Mouse (Mus musculus): ENCODE data around the gene Atp6v1e2. TPM values are rescaled to one million over a fixed set of nuclear protein-coding genes. Genes with fewer than 3 reads are reported as not detected.

Gene Atp6v1e2
- polyA plus RNA-seq, 1 experiment from 2014 or later: not detected

DNA sequence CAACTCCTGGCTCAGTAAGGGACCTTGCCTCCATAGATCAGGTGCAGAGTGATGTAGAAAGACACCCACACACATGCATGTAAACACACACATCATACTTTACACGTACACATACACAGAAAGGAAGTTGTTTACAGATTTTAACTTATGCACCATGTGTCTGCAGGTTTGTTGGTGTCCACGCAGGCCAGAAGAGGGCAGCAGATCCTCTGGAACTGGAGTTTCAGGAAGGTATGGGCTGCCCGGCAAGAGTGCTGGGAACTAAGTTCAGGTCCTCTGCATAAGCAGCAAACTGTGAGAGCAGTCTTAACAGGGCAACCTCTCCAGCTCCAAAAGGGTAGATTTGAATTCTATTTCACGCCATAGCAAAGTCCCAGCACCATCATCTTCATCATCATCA is 32.2 kb downstream of the Atp6v1e2 start:
- no peak for DNase-seq (ENCODE audit: low spot score)
- 87% methylated on average over 4 of the region's 4 CpGs for WGBS
- TF ChIP-seq CTCF (IDR thresholded peaks at IDR 0.05; ENCODE audit: low read depth): peak; percentile 49
- Histone ChIP-seq H3K27me3 (ENCODE audit: insufficient read depth, low read length) (no peaks in the 10 kb centered on the region), H3K9ac (ENCODE audit: low read depth, low read length) (no peak overlapping the region), H3K9me3 (replicated peaks; ENCODE audit: low read length) (no peaks in the 10 kb centered on the region), H3K4me1 (replicated peaks; ENCODE audit: insufficient read depth, low read length) (no peaks in the 10 kb centered on the region), H3K4me2 (ENCODE audit: low read length) (no peak overlapping the region), H3K4me3 (replicated peaks; ENCODE audit: low read depth, low read length) (no peak overlapping the region), H3K27ac (no peak overlapping the region), H3K36me3 (ENCODE audit: insufficient read depth, low read length) (no peaks in the 10 kb centered on the region)
- ATAC-seq (replicated peaks; ENCODE audit: low FRiP score, low read depth): no peak

DNA sequence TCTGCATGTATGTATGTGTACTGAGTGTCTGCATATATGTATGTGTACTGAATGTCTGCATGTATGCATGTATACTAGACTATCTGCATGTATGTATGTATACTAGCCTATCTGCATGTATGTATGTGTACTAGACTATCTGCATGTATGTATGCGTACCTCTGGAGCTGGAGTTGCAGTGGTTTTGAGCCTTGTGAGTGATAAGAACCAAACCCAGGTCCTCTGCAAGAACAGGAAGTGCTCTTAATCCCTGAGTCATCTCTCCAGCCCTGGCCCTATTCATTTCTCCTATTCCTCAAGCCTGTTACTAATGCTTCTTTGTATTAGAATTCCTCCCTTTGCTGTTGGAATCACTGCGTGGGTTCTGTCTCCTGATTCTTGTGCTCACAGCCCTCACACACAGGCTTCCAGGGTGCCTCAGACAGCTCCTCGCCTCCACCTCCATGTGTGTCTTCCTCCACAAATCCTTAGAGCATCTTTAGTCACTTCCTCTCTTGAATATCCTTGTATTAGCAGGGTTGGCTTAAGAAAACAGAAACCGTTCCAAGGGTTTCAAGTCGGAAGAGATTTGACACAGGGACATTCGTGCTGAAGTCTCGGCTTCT is 34.6 kb downstream of the Atp6v1e2 start:
- Histone ChIP-seq H3K36me3 (ENCODE audit: insufficient read depth, low read length) (no peaks in the 10 kb centered on the region), H3K4me1 (replicated peaks; ENCODE audit: insufficient read depth, low read length) (no peaks in the 10 kb centered on the region), H3K4me2 (ENCODE audit: low read length) (no peak overlapping the region), H3K9ac (ENCODE audit: low read depth, low read length) (no peak overlapping the region), H3K9me3 (replicated peaks; ENCODE audit: low read length) (no peaks in the 10 kb centered on the region), H3K27ac (no peak overlapping the region), H3K27me3 (ENCODE audit: insufficient read depth, low read length) (no peaks in the 10 kb centered on the region), H3K4me3 (replicated peaks; ENCODE audit: low read depth, low read length) (no peak overlapping the region)
- no peak for DNase-seq (ENCODE audit: low spot score)
- ATAC-seq (replicated peaks; ENCODE audit: low FRiP score, low read depth): no peak
- 64% methylated on average over 7 of the region's 7 CpGs for WGBS
- no peak for TF ChIP-seq CTCF (IDR thresholded peaks at IDR 0.05; ENCODE audit: low read depth)

DNA sequence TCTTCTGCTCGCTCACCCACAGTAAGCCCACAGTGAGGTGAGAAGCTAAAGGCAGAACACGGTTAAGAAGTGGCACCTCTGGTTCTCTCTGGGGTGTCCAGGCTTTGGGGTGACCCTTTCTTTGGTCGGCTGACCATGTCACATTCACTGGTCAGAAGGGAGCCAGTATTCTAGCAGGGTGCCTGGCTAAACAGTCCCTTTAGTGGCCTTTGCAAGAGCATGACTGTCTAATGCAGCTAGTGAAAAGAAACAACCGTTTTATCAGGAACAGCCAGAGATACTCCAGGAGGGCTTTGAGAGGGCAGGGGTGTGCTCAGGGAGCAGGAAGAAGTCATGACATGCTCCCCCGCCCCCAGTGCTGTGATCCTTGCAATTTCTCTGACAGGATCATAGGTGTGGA is 36.4 kb downstream of the Atp6v1e2 start:
- WGBS: 57% methylated on average over 5 of the region's 5 CpGs

DNA sequence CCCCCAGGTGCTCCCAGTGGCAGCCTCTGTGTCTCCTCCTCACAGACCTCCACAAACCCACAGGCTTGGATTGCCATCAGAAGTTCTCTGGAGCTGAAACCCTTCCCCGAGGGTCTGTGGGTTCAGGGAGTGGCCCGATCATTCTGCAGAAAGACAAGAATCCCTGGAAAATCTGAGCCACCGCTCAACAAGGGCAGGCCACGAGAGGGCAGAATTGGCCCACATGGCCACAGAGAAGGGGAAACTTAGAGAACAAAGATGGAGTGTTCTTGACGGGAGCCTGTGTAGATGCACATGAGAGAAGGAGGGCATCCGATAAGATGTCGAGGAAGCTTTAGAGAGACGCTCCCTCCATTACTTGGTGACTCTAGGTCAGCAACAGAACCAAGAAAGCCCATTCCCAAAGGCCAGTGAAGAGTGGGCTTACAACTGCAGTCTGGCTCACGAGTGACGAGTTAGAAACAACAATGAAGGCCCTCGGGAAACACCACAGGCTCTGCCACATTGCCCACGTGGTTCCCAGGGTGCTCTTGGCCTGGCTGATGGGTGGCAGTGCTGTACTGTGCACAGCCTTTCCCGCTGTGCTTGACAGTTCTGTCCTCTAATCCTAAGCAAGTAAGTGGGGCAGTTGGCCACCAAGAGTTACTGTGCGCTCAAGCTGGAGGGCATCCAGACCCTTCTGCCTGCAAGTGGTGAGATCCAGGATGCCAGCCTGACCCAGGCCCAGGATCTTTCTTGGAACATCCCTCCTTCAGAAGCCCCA is 37.8 kb downstream of the Atp6v1e2 start:
- Histone ChIP-seq H3K9ac (ENCODE audit: low read depth, low read length) (no peak overlapping the region), H3K4me1 (replicated peaks; ENCODE audit: insufficient read depth, low read length) (no peaks in the 10 kb centered on the region), H3K27ac (no peak overlapping the region), H3K9me3 (replicated peaks; ENCODE audit: low read length) (no peaks in the 10 kb centered on the region), H3K4me2 (ENCODE audit: low read length) (no peak overlapping the region), H3K27me3 (ENCODE audit: insufficient read depth, low read length) (no peaks in the 10 kb centered on the region), H3K36me3 (ENCODE audit: insufficient read depth, low read length) (no peaks in the 10 kb centered on the region), H3K4me3 (replicated peaks; ENCODE audit: low read depth, low read length) (no peak overlapping the region)
- ATAC-seq (replicated peaks; ENCODE audit: low FRiP score, low read depth) (no peak), DNase-seq (ENCODE audit: low spot score) (peak; percentile 81)
- 64% methylated on average over 14 of the region's 14 CpGs for WGBS
- TF ChIP-seq CTCF (IDR thresholded peaks at IDR 0.05; ENCODE audit: low read depth): peak; percentile 88

More for the DNA sequence above, 36.4 kb downstream of the Atp6v1e2 start:
- no peak overlapping the region for H3K27ac ChIP-seq
- no peaks in the 10 kb centered on the region for H3K9me3 ChIP-seq (replicated peaks; ENCODE audit: low read length)
- TF ChIP-seq CTCF (IDR thresholded peaks at IDR 0.05; ENCODE audit: low read depth): no peak
- DNase-seq (ENCODE audit: low spot score): no peak
- no peak overlapping the region for H3K4me3 ChIP-seq (replicated peaks; ENCODE audit: low read depth, low read length)
- H3K9ac ChIP-seq (ENCODE audit: low read depth, low read length): no peak overlapping the region
- no peaks in the 10 kb centered on the region for H3K4me1 ChIP-seq (replicated peaks; ENCODE audit: insufficient read depth, low read length)
- ATAC-seq (replicated peaks; ENCODE audit: low FRiP score, low read depth): no peak
- H3K27me3 ChIP-seq (ENCODE audit: insufficient read depth, low read length): no peaks in the 10 kb centered on the region
- H3K4me2 ChIP-seq (ENCODE audit: low read length): no peak overlapping the region
- no peaks in the 10 kb centered on the region for H3K36me3 ChIP-seq (ENCODE audit: insufficient read depth, low read length)

DNA sequence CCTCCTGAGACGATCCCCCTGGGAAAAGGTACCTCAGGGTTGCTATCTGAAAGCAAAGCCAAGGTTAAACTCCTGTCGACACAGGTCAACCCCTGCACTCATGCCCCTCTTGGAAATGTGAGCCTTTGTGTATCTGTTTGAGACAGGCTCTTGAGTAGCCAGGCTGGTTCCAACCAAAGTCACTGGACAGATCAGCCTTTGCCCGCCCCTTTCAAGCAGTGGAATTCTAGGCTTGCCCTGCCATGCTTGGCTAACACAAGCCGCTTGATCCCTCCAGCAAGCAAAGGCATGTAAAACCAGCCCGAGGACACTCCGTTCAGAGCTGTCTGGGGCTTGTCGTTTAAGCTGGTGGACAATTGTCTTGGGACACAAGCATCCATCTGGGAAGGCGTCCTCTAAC is 39.4 kb downstream of the Atp6v1e2 start:
- no peak for ATAC-seq (replicated peaks; ENCODE audit: low FRiP score, low read depth)
- WGBS: 47% methylated on average over 8 of the region's 8 CpGs
- Histone ChIP-seq H3K4me3 (replicated peaks; ENCODE audit: low read depth, low read length) (no peak overlapping the region), H3K4me2 (ENCODE audit: low read length) (no peak overlapping the region), H3K9ac (ENCODE audit: low read depth, low read length) (no peak overlapping the region), H3K36me3 (ENCODE audit: insufficient read depth, low read length) (no peaks in the 10 kb centered on the region), H3K9me3 (replicated peaks; ENCODE audit: low read length) (no peaks in the 10 kb centered on the region), H3K4me1 (replicated peaks; ENCODE audit: insufficient read depth, low read length) (no peaks in the 10 kb centered on the region), H3K27me3 (ENCODE audit: insufficient read depth, low read length) (no peaks in the 10 kb centered on the region), H3K27ac (no peak overlapping the region)
- no peak for DNase-seq (ENCODE audit: low spot score)
- no peak for TF ChIP-seq CTCF (IDR thresholded peaks at IDR 0.05; ENCODE audit: low read depth)

DNA sequence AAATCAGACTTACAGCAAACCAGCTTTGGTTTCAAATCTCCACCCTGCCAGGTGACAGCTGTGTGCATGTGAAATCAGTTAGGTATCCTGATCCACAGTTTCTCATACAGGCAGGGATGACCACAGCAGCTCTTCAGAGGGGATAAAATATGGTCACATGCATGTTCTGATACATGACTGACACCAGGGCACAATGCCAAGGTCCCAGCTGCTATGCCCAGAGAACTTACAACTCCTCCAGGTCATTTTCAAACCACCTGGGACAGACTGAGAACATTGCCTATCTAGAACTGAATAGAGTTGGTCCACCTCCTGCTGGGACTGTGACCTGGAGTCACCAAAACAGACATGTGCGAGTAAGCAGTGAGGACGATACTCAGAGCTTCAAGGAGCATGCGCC is 40.6 kb downstream of the Atp6v1e2 start:
- ATAC-seq (replicated peaks; ENCODE audit: low FRiP score, low read depth) (no peak), DNase-seq (ENCODE audit: low spot score) (no peak)
- no peak overlapping the region for H3K9ac ChIP-seq (ENCODE audit: low read depth, low read length)
- TF ChIP-seq CTCF (IDR thresholded peaks at IDR 0.05; ENCODE audit: low read depth): no peak
- no peaks in the 10 kb centered on the region for H3K27me3 ChIP-seq (ENCODE audit: insufficient read depth, low read length)
- WGBS: 90% methylated on average over 3 of the region's 3 CpGs
- no peak overlapping the region for H3K4me2 ChIP-seq (ENCODE audit: low read length)
- no peaks in the 10 kb centered on the region for H3K4me1 ChIP-seq (replicated peaks; ENCODE audit: insufficient read depth, low read length)
- no peak overlapping the region for H3K4me3 ChIP-seq (replicated peaks; ENCODE audit: low read depth, low read length)
- H3K36me3 ChIP-seq (ENCODE audit: insufficient read depth, low read length): no peaks in the 10 kb centered on the region
- no peaks in the 10 kb centered on the region for H3K9me3 ChIP-seq (replicated peaks; ENCODE audit: low read length)
- H3K27ac ChIP-seq: no peak overlapping the region
